Mouse (Mus musculus) cerebellum, postnatal 14 days (tissue): ENCODE data around the gene Cntnap2.
A peak's percentile ranks its signal among the peaks of the same experiment; 100 is the strongest.

ENCODE experiments used
- DNase-seq, 2 experiments: peaks; one replicate each; pipeline ENCODE4 v3.0.0; 2021; ENCODE audit warnings: mixed read lengths in 2 of 2

Gene Cntnap2

GRCm38 (mm10) chr6:46704293-46705170 is 1645.4 kb downstream of the Cntnap2 start:
- DNase-seq: peak; percentile 57 to 77

GRCm38 (mm10) chr6:46705926-46706325 is 1646.8 kb downstream of the Cntnap2 start:
- peak in 1 of 2 experiments; percentile 20 for DNase-seq

GRCm38 (mm10) chr6:46716576-46716975 is 1657.4 kb downstream of the Cntnap2 start:
- no peak for DNase-seq

GRCm38 (mm10) chr6:46733794-46734193 is 1674.6 kb downstream of the Cntnap2 start:
- no peak for DNase-seq

- no peak for DNase-seq
Observed at GRCm38 (mm10) chr6:46748448-46748847, 1689.3 kb downstream of the Cntnap2 start.

- DNase-seq: no peak
Observed at GRCm38 (mm10) chr6:46763481-46763880, 1704.3 kb downstream of the Cntnap2 start.

GRCm38 (mm10) chr6:46774529-46774928 is 1715.4 kb downstream of the Cntnap2 start:
- no peak for DNase-seq

GRCm38 (mm10) chr6:46802264-46803110 is 1743.3 kb downstream of the Cntnap2 start:
- DNase-seq: no peak

- no peak for DNase-seq
Observed at GRCm38 (mm10) chr6:46856635-46857034, 1797.5 kb downstream of the Cntnap2 start.

GRCm38 (mm10) chr6:46861076-46861475 is 1801.9 kb downstream of the Cntnap2 start:
- no peak for DNase-seq

GRCm38 (mm10) chr6:46866317-46866716 is 1807.2 kb downstream of the Cntnap2 start:
- no peak for DNase-seq

- peak; percentile 49 to 69 for DNase-seq
Observed at GRCm38 (mm10) chr6:46886230-46886629, 1827.1 kb downstream of the Cntnap2 start.

- DNase-seq: no peak
Observed at GRCm38 (mm10) chr6:46909167-46909566, 1850.0 kb downstream of the Cntnap2 start.

- DNase-seq: peak; percentile 61 to 63
Observed at GRCm38 (mm10) chr6:46918701-46919274, 1859.6 kb downstream of the Cntnap2 start.

- no peak for DNase-seq
Observed at GRCm38 (mm10) chr6:46919973-46920372, 1860.8 kb downstream of the Cntnap2 start.

- no peak for DNase-seq
Observed at GRCm38 (mm10) chr6:46924709-46925108, 1865.6 kb downstream of the Cntnap2 start.

GRCm38 (mm10) chr6:46945703-46946102 is 1886.5 kb downstream of the Cntnap2 start:
- DNase-seq: no peak

- DNase-seq: peak; percentile 90 to 92
Observed at GRCm38 (mm10) chr6:46961022-46961686, 1902.0 kb downstream of the Cntnap2 start.

GRCm38 (mm10) chr6:46963261-46963660 is 1904.1 kb downstream of the Cntnap2 start:
- DNase-seq: no peak

- no peak for DNase-seq
Observed at GRCm38 (mm10) chr6:46963693-46964092, 1904.5 kb downstream of the Cntnap2 start.

- peak; percentile 62 to 77 for DNase-seq
Observed at GRCm38 (mm10) chr6:46972640-46973039, 1913.5 kb downstream of the Cntnap2 start.

GRCm38 (mm10) chr6:46996010-46996602 is 1936.9 kb downstream of the Cntnap2 start:
- no peak for DNase-seq
